Mouse (Mus musculus): ENCODE data around the gene Olfr109.

The Olfr109 gene

DNA sequence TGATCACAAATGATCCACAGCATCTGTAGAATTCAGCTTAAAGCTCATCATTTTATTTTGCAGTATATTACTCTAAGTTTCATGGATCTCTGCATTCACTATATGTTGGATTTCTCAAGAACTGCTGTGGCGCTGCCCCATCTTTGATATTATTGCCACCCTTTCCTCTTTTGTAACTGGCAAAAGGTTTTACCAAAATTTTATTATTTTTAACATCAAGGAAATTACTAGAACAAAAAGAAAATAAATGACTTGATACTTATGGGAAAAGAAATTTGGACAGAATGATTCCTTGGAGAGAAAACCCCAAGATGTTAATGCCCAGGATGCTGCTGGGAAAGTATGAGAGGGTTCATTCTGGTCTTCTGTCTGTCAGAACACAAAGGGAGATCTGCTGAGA is at the start of gene Olfr109:
TSS of gene Olfr109 (plus strand) at position 301 of the 400 bp plus-strand sequence.
- DNase-seq (ENCODE audit: low read depth, low spot score) = no peak

GRCm38 (mm10) chr17:37413380-37413779 is 45.3 kb upstream of the Olfr109 start:
- no peak for DNase-seq (ENCODE audit: low read depth, low spot score)

DNA sequence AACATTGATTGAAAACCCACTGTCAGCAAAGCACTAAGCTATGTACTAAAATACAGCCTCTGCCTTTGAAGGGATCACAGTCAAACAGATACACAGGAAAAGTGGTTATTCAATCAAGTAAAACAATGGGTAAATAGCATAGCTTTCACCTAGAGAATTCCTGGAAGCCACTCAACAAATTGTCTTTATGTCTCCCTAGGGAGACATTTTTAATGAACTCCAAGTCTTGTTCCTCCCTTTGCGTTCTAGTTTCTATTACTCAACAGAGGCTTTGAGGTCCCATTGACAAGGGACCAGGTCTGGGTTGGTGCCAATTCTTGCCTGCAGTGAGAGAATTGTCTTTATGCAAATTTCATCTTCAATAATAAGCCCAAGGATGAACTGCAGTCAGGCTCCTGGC is 13.5 kb upstream of the Olfr109 start, which contains the start of gene Olfr108:
TSS of gene Olfr108 (plus strand) at position 301 of the 400 bp plus-strand sequence.
- DNase-seq (ENCODE audit: low read depth, low spot score) = no peak

- no peak for DNase-seq (ENCODE audit: low read depth, low spot score)
Observed at GRCm38 (mm10) chr17:37483452-37483851, 24.7 kb downstream of the Olfr109 start, which contains the start of gene H2-M2. H2-M2 (minus strand) TSS chr17:37483552.

- DNase-seq (ENCODE audit: low read depth, low spot score) = no peak
Observed at GRCm38 (mm10) chr17:37491930-37492518, 33.3 kb downstream of the Olfr109 start, which contains the start of gene Olfr110. Olfr110 (plus strand) TSS chr17:37492468.

- no peak for DNase-seq (ENCODE audit: low read depth, low spot score)
Observed at GRCm38 (mm10) chr17:37507730-37508129, 49.0 kb downstream of the Olfr109 start, which contains the start of gene Olfr111. Olfr111 (plus strand) TSS chr17:37508030.

Measured in A20 (cell line).